Mouse (Mus musculus): Measurements from ENCODE around the gene Gpr3. TPM values are rescaled to one million over a fixed set of nuclear protein-coding genes. Genes with fewer than 3 reads are reported as not detected.
A peak's percentile ranks its signal among the peaks of the same experiment; 100 is the strongest.

The Gpr3 gene
- polyA plus RNA-seq, 1 experiment: 16.1 TPM

DNA sequence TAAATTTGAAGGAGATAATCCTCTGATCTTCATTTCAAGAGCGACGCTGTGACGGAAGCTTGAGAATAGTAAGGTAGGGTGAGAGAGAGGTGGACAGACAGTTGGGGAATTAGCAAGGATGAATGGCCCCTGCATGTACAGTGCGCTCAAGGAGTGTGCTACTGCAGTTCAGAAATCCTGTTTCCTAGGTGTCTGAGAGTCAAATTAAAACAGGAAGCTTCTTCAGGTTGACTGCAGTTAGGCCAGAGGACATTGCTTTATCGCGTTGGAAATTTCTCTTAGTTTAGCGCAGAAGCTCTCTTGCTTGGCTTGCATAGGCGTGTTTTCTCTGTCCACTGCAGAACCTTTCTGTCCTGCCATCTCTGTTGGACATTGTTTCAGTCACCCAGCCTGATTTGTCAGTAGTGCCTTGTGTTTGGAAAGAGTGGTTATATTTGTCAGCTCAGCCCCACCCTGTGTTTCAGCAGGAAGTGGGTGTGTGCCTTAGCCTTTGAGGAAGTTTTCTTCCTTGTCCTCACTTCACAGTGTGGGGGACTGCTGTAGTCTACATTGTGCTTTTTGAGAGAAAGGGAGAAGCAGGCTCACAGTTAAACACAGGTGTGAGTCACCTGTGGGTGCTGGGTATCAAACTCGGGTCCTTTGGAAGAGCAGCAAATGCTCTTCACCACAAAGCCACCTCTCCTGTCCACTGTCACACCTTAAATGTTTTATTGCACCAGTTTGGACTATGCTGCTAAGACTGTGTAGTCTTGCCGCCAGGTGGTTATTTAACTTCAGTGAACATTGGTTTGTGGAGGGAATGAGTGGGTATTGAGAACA, 42.9 kb downstream of the Gpr3 start:
- TF ChIP-seq POLR2A (IDR thresholded peaks at IDR 0.05; ENCODE audit: extremely low read depth, insufficient read depth, low read length) (no peak; the same call in 1 of the 2 replicates), CTCF (IDR thresholded peaks at IDR 0.05; ENCODE audit: extremely low read depth, insufficient read depth, low read length) (no peak)
- no peak overlapping the region for H3K4me3 ChIP-seq (ENCODE audit: insufficient read depth, low read length)
- H3K4me1 ChIP-seq (ENCODE audit: control insufficient read depth, insufficient read depth, low read length): peaks cover 9% of the 10 kb centered on the region
- H3K27ac ChIP-seq (ENCODE audit: insufficient read depth, low read length): peak overlapping the region; percentile 92

- H3K27ac ChIP-seq (ENCODE audit: insufficient read depth, low read length): no peak overlapping the region
- TF ChIP-seq CTCF (IDR thresholded peaks at IDR 0.05; ENCODE audit: extremely low read depth, insufficient read depth, low read length): no peak
- no peak for TF ChIP-seq POLR2A (IDR thresholded peaks at IDR 0.05; ENCODE audit: extremely low read depth, insufficient read depth, low read length)
These were observed 45.6 kb downstream of the Gpr3 start for GRCm38 (mm10) chr4:133166773-133167172.

GRCm38 (mm10) chr4:133162196-133162595, 50.1 kb downstream of the Gpr3 start:
- Histone ChIP-seq H3K4me3 (ENCODE audit: insufficient read depth, low read length) (no peak overlapping the region), H3K4me1 (ENCODE audit: control insufficient read depth, insufficient read depth, low read length) (peaks cover 3% of the 10 kb centered on the region), H3K27ac (ENCODE audit: insufficient read depth, low read length) (no peak overlapping the region)
- no peak for TF ChIP-seq CTCF (IDR thresholded peaks at IDR 0.05; ENCODE audit: extremely low read depth, insufficient read depth, low read length)
- TF ChIP-seq POLR2A (IDR thresholded peaks at IDR 0.05; ENCODE audit: extremely low read depth, insufficient read depth, low read length): no peak

More at GRCm38 (mm10) chr4:133166773-133167172, 45.6 kb downstream of the Gpr3 start:
- H3K4me3 ChIP-seq (ENCODE audit: insufficient read depth, low read length): no peak overlapping the region
- H3K4me1 ChIP-seq (ENCODE audit: control insufficient read depth, insufficient read depth, low read length): peaks cover 9% of the 10 kb centered on the region

DNA sequence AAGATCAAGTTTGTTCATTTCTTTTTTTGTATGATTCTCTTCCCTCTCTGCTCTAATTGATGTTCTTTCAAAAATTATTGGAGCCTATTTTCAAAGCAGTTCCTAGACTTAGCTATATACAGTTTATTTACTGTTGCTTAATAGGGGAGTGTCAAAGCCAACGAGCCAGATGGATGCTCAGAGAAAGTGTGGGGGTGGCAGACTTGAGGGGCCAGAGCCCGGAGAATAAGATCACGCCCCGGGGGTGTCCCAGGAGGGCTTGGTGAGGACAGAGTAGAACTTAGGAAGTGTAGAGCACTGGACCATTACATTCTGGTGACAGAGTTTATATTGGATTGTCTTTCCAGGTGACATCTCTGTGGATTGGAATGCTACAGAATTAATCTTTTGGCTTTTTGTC, 51.5 kb downstream of the Gpr3 start:
- Histone ChIP-seq H3K27ac (ENCODE audit: insufficient read depth, low read length) (no peak overlapping the region), H3K4me3 (ENCODE audit: insufficient read depth, low read length) (no peak overlapping the region), H3K4me1 (ENCODE audit: control insufficient read depth, insufficient read depth, low read length) (peaks cover 2% of the 10 kb centered on the region; the same call in 1 of the 2 replicates)
- TF ChIP-seq POLR2A (IDR thresholded peaks at IDR 0.05; ENCODE audit: extremely low read depth, insufficient read depth, low read length) (no peak), CTCF (IDR thresholded peaks at IDR 0.05; ENCODE audit: extremely low read depth, insufficient read depth, low read length) (no peak)

- Histone ChIP-seq H3K4me1 (ENCODE audit: control insufficient read depth, insufficient read depth, low read length) (peaks cover 2% of the 10 kb centered on the region; the same call in 1 of the 2 replicates), H3K27ac (ENCODE audit: insufficient read depth, low read length) (no peak overlapping the region), H3K4me3 (ENCODE audit: insufficient read depth, low read length) (no peak overlapping the region)
- TF ChIP-seq CTCF (IDR thresholded peaks at IDR 0.05; ENCODE audit: extremely low read depth, insufficient read depth, low read length): no peak
- no peak for TF ChIP-seq POLR2A (IDR thresholded peaks at IDR 0.05; ENCODE audit: extremely low read depth, insufficient read depth, low read length)
These were observed 52.1 kb downstream of the Gpr3 start for GRCm38 (mm10) chr4:133160211-133160610.

- TF ChIP-seq CTCF (IDR thresholded peaks at IDR 0.05; ENCODE audit: extremely low read depth, insufficient read depth, low read length): no peak
- TF ChIP-seq POLR2A (IDR thresholded peaks at IDR 0.05; ENCODE audit: extremely low read depth, insufficient read depth, low read length): no peak
- H3K4me1 ChIP-seq (ENCODE audit: control insufficient read depth, insufficient read depth, low read length): peaks cover 2% of the 10 kb centered on the region; the same call in 1 of the 2 replicates
- no peak overlapping the region for H3K4me3 ChIP-seq (ENCODE audit: insufficient read depth, low read length)
- no peak overlapping the region for H3K27ac ChIP-seq (ENCODE audit: insufficient read depth, low read length)
These were observed 52.7 kb downstream of the Gpr3 start for GRCm38 (mm10) chr4:133159646-133160045.

Other genes with a start within 250 kb of the Gpr3 start
- 0.11 and 0.15 TPM in 2 replicates for gene Fgr, start 238.4 kb downstream of the Gpr3 start, polyA plus RNA-seq (2012; rRNA removed)
- gene Ahdc1, start 201.3 kb downstream of the Gpr3 start, polyA plus RNA-seq (2012; rRNA removed): 23.8 and 26.4 TPM in 2 replicates
- gene Wasf2, start 82.0 kb downstream of the Gpr3 start, polyA plus RNA-seq (2012; rRNA removed): 14.7 and 15.6 TPM in 2 replicates
- 10.9 and 11.9 TPM in 2 replicates for gene Cd164l2, start 405 bp downstream of the Gpr3 start, polyA plus RNA-seq (2012; rRNA removed)
- 7.8 and 7.9 TPM in 2 replicates for gene Map3k6, start 28.3 kb upstream of the Gpr3 start, polyA plus RNA-seq (2012; rRNA removed)
- gene Sytl1, start 50.6 kb upstream of the Gpr3 start, polyA plus RNA-seq (2012; rRNA removed): 2.7 and 3.1 TPM in 2 replicates
- gene Tmem222, start 65.3 kb upstream of the Gpr3 start, polyA plus RNA-seq (2012; rRNA removed): 173 and 175 TPM in 2 replicates
- 46.6 and 49.1 TPM in 2 replicates for gene Wdtc1, start 140.9 kb upstream of the Gpr3 start, polyA plus RNA-seq (2012; rRNA removed)
- 35.2 and 36.1 TPM in 2 replicates for gene Slc9a1, start 157.2 kb upstream of the Gpr3 start, polyA plus RNA-seq (2012; rRNA removed)